Mouse (Mus musculus) neural tube, embryonic 12.5 days (tissue): ENCODE data around the gene Zfp423. TPM values are rescaled to one million over a fixed set of nuclear protein-coding genes. Genes with fewer than 3 reads are reported as not detected.

Source experiments
- ATAC-seq: fragments of 200-750 bp; cut with Nextera tagmentation; 2 replicates; pipeline ENCODE4 v1.8.0; 2017; ENCODE audit warnings: low read depth, mild to moderate bottlenecking, moderate TSS enrichment, moderate library complexity; ENCODE audit not compliant: low FRiP score
- H3K27ac ChIP-seq: fragments of 300-500 bp; sonication (generic); 2 replicates; pipeline ENCODE4 v1.5.1; 2016
- H3K27me3 ChIP-seq: fragments of 300-500 bp; sonication (generic); replicated peaks from 2 replicates; pipeline ENCODE4 v1.6.1; 2016; ENCODE audit warnings: mild to moderate bottlenecking
- H3K36me3 ChIP-seq: fragments of 300-500 bp; sonication (generic); 2 replicates; pipeline ENCODE4 v1.6.1; 2016; ENCODE audit warnings: mild to moderate bottlenecking
- H3K4me1 ChIP-seq: fragments of 300-500 bp; sonication (generic); 2 replicates; pipeline ENCODE4 v1.6.1; 2016
- H3K4me2 ChIP-seq: fragments of 300-500 bp; sonication (generic); replicated peaks from 2 replicates; pipeline ENCODE4 v1.6.1; 2016; ENCODE audit warnings: mild to moderate bottlenecking
- H3K4me3 ChIP-seq: fragments of 300-500 bp; sonication (generic); 2 replicates; pipeline ENCODE4 v1.5.1; 2016
- H3K9ac ChIP-seq: fragments of 300-500 bp; sonication (generic); 2 replicates; pipeline ENCODE4 v1.6.1; 2016; ENCODE audit warnings: mild to moderate bottlenecking
- H3K9me3 ChIP-seq: fragments of 300-500 bp; sonication (generic); 2 replicates; pipeline ENCODE4 v1.6.1; 2016; ENCODE audit warnings: mild to moderate bottlenecking
- WGBS: fragments of 180-500 bp; shearing (Covaris S2); methylation state at CpG from one replicate; pipeline ENCODE4 v1.1.7; 2016; 5-methylcytosine and 5-hydroxymethylcytosine counted together
- polyA plus RNA-seq: library from polyadenylated mRNA; unstranded; fragments of >200 nt; fragmentation: Nextera tagmentation; extraction: Ambion mirVana; gene quantifications from 2 replicates; pipeline ENCODE4 v1.2.1, GENCODE M21; 2016

The Zfp423 gene
- polyA plus RNA-seq, 1 experiment from 2014 or later = 48.5 TPM

DNA sequence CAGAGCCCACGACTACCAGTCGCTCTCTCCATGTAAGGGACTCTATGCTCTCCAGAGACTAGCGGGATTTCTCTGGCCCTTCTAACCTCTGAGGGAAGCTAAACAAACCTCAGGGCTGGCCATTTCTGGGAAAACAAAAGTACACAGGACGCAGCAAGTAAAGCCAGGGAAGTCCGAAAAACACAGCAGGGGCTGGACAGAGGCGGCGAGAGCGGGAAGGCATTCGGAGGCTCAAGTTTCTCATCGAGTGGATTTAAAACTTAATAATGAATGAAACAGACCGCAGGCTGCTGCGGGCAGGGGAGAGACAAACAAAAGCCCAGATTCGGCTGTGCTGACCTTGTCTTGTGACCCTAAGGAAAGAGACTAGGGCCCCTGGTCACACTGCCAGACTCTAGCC, 175.2 kb downstream of the Zfp423 start:
- no peak for ATAC-seq
- peaks cover 37% of the 10 kb centered on the region for H3K36me3 ChIP-seq
- H3K9ac ChIP-seq = no peak overlapping the region
- WGBS = 5% methylated on average over 13 of the region's 13 CpGs
- H3K4me2 ChIP-seq = peak overlapping the region; percentile 39
- H3K4me3 ChIP-seq = no peak overlapping the region
- no peaks in the 10 kb centered on the region for H3K27me3 ChIP-seq
- H3K4me1 ChIP-seq = peaks cover 22% of the 10 kb centered on the region
- H3K27ac ChIP-seq = no peak overlapping the region
- no peaks in the 10 kb centered on the region for H3K9me3 ChIP-seq

DNA sequence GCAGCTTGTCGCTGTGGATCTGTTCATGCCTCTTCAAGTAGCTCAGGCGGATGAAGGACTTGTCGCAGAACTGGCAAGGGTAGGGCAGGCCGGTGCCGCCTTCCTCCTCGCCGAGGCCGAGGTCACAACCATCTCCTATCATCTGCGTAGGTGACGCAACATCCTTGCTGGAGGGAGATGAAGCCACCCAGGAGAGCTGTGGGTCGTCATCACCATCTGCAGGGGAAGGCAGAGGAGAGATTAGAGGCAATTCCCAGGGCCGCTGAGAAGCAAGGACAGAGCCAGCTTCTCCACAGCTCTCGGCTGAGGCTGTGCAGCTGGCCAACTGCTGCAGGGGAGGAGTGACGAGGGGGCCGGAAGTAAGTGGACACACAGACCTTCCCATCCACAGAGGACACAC, 176.2 kb downstream of the Zfp423 start:
- WGBS = 79% methylated on average over 15 of the region's 15 CpGs
- Histone ChIP-seq H3K36me3 (peaks cover 37% of the 10 kb centered on the region), H3K9me3 (no peaks in the 10 kb centered on the region)

DNA sequence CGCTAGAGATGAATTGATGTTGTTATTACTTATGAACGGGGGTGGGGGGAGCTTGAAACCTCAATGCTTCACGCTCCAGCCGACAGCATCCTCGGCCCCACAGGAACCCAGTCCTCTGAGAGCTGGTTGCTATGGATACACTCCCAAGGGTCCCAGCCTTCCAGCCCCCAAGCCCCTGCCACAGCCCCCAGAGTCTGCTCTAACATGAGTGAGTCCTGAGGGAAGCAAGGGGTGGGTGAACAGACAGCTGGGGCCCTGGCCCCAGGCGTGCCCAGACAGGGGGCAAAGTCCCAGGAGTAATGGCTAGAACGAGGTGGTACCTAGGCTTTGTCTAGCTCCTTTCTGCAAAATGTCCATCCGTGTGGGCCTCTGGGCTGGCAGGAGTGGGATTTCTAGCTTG, 181.8 kb downstream of the Zfp423 start:
- H3K4me1 ChIP-seq = peaks cover 20% of the 10 kb centered on the region
- WGBS = 30% methylated on average over 8 of the region's 8 CpGs
- peak overlapping the region; percentile 51; the same call in 1 of the 2 replicates for H3K27ac ChIP-seq
- no peaks in the 10 kb centered on the region for H3K9me3 ChIP-seq
- no peak overlapping the region for H3K4me3 ChIP-seq
- H3K4me2 ChIP-seq = 0 out of 2 replicates have a peak overlapping the region, but pooled peaks have one; percentile 7
- no peaks in the 10 kb centered on the region for H3K27me3 ChIP-seq
- H3K36me3 ChIP-seq = peaks cover 35% of the 10 kb centered on the region
- ATAC-seq = 0 out of 2 replicates have a peak, but pooled peaks have one; percentile 50
- H3K9ac ChIP-seq = no peak overlapping the region

More for the DNA sequence above, 176.2 kb downstream of the Zfp423 start:
- Histone ChIP-seq H3K4me1 (peaks cover 28% of the 10 kb centered on the region), H3K27ac (no peak overlapping the region), H3K27me3 (no peaks in the 10 kb centered on the region), H3K9ac (no peak overlapping the region), H3K4me2 (no peak overlapping the region), H3K4me3 (no peak overlapping the region)
- no peak for ATAC-seq

DNA sequence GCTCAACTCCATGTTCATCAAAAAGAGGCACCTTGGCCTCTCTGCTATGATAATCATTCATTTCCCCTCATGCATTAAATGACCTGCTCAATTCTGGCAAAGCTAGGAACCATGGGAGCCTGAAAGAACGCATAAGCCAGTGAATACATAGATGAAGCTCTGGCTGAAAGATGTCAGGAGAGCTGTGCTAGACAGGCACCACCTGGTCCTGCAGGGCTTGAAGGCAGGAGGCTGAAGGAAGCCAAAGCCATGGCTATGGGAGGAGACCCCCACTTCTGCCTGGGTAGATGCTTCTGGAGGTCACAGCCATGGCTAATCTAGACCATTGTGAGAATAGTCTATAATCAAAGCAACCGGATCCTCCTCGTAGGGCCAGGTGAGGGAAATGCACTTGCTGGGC, 183.5 kb downstream of the Zfp423 start:
- H3K4me3 ChIP-seq = no peak overlapping the region
- no peak overlapping the region for H3K27ac ChIP-seq
- 87% methylated on average over 3 of the region's 3 CpGs for WGBS
- no peaks in the 10 kb centered on the region for H3K27me3 ChIP-seq
- H3K9me3 ChIP-seq = no peaks in the 10 kb centered on the region
- peaks cover 20% of the 10 kb centered on the region for H3K4me1 ChIP-seq
- no peak for ATAC-seq
- H3K4me2 ChIP-seq = no peak overlapping the region
- H3K9ac ChIP-seq = no peak overlapping the region
- H3K36me3 ChIP-seq = peaks cover 21% of the 10 kb centered on the region

- WGBS = 89% methylated on average over 2 of the region's 2 CpGs
- peaks cover 20% of the 10 kb centered on the region for H3K4me1 ChIP-seq
- no peak overlapping the region for H3K4me3 ChIP-seq
- no peaks in the 10 kb centered on the region for H3K27me3 ChIP-seq
- H3K9me3 ChIP-seq = no peaks in the 10 kb centered on the region
- H3K9ac ChIP-seq = no peak overlapping the region
- H3K27ac ChIP-seq = no peak overlapping the region
- H3K36me3 ChIP-seq = peaks cover 15% of the 10 kb centered on the region
- ATAC-seq = no peak
- no peak overlapping the region for H3K4me2 ChIP-seq
Measured at GRCm38 (mm10) chr8:87774966-87775365, 184.4 kb downstream of the Zfp423 start.

GRCm38 (mm10) chr8:87772894-87773502, 186.4 kb downstream of the Zfp423 start:
- no peak overlapping the region for H3K9ac ChIP-seq
- no peak overlapping the region for H3K27ac ChIP-seq
- no peak for ATAC-seq
- no peaks in the 10 kb centered on the region for H3K9me3 ChIP-seq
- WGBS = 74% methylated on average over 14 of the region's 14 CpGs
- no peaks in the 10 kb centered on the region for H3K27me3 ChIP-seq
- peaks cover 13% of the 10 kb centered on the region for H3K4me1 ChIP-seq
- peaks cover 14% of the 10 kb centered on the region for H3K36me3 ChIP-seq
- no peak overlapping the region for H3K4me2 ChIP-seq
- no peak overlapping the region for H3K4me3 ChIP-seq

DNA sequence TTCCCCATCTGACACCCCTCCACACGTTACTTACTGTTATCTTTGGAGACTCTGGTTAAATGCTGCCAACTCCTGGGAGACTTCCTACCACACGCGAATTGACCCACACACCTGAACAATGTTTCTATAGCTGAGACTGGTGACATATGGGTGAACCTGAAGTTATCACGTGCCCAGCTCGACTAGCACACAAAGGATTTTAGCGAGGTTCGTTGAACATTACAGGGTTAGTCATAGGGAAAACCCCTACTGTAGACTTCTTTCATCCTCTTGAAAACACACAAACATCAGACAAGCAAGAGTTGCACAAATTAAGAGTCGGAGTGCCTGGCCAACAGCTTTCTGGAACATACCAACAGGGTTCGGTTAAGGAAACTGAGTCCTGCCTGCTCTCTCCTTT, 191.5 kb downstream of the Zfp423 start:
- no peak for ATAC-seq

DNA sequence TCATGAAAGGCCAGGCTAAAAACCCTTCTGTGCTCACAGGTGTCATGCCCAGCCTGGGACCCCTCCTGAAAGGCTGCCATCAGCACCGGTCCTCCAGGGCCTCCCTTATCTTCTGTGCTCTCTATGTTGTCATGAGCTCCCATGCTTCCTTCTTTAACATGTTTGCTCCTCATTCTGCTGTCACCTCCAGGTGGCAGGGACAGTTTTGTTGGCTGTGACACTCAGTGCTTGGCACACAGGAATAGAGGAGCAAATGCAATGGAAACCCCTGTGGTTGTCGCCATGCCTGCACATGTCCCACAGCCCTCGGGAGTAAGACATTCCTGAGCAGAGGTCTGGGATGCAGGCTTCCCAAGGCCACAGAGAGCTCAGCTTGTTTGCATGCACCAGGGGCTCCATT, 194.1 kb downstream of the Zfp423 start:
- 84% methylated on average over 3 of the region's 3 CpGs for WGBS
- Histone ChIP-seq H3K36me3 (peaks cover 3% of the 10 kb centered on the region; the same call in 1 of the 2 replicates), H3K4me3 (no peak overlapping the region), H3K4me1 (no peaks in the 10 kb centered on the region), H3K4me2 (no peak overlapping the region), H3K27me3 (no peaks in the 10 kb centered on the region), H3K27ac (no peak overlapping the region), H3K9ac (no peak overlapping the region), H3K9me3 (no peaks in the 10 kb centered on the region)
- ATAC-seq = no peak

More for the DNA sequence above, 191.5 kb downstream of the Zfp423 start:
- H3K27ac ChIP-seq = no peak overlapping the region
- no peaks in the 10 kb centered on the region for H3K9me3 ChIP-seq
- H3K9ac ChIP-seq = no peak overlapping the region
- H3K36me3 ChIP-seq = peaks cover 8% of the 10 kb centered on the region; the same call in 1 of the 2 replicates
- no peak overlapping the region for H3K4me3 ChIP-seq
- no peak overlapping the region for H3K4me2 ChIP-seq
- no peaks in the 10 kb centered on the region for H3K4me1 ChIP-seq
- H3K27me3 ChIP-seq = no peaks in the 10 kb centered on the region
- 80% methylated on average over 9 of the region's 9 CpGs for WGBS

GRCm38 (mm10) chr8:87758750-87759149, 200.6 kb downstream of the Zfp423 start:
- no peaks in the 10 kb centered on the region for H3K9me3 ChIP-seq
- ATAC-seq = no peak
- no peak overlapping the region for H3K4me2 ChIP-seq
- peak overlapping the region; percentile 17; the same call in 1 of the 2 replicates for H3K9ac ChIP-seq
- H3K27ac ChIP-seq = no peak overlapping the region
- no peak overlapping the region for H3K4me3 ChIP-seq
- no peaks in the 10 kb centered on the region for H3K27me3 ChIP-seq
- peaks cover 18% of the 10 kb centered on the region for H3K4me1 ChIP-seq
- 31% methylated on average over 8 of the region's 8 CpGs for WGBS
- no peaks in the 10 kb centered on the region for H3K36me3 ChIP-seq

DNA sequence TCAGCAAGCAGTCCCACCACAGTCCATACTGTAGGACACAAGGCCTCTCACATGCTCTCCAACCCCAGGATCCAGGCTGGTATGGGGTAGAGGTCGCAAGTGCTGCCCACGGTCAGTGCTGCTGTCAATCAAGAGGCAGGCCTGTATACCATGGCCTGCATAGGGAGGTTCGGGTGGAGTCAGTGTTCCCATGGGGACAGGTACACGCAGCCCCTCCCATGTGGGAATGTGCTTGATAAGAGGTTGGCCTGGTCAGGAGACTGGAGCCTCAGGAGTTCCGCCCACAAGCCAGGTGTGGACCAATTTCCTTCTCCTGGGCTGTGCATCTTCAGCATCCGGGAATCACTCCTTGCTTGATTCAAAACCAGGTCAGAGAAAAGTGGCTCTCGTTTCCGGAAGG, 204.5 kb downstream of the Zfp423 start:
- ATAC-seq = no peak
- WGBS = 89% methylated on average over 8 of the region's 8 CpGs
- H3K4me1 ChIP-seq = peaks cover 40% of the 10 kb centered on the region

GRCm38 (mm10) chr8:87753636-87754035, 205.8 kb downstream of the Zfp423 start:
- no peak overlapping the region for H3K4me2 ChIP-seq
- peaks cover 43% of the 10 kb centered on the region for H3K4me1 ChIP-seq
- no peaks in the 10 kb centered on the region for H3K27me3 ChIP-seq
- H3K4me3 ChIP-seq = no peak overlapping the region
- no peak overlapping the region for H3K9ac ChIP-seq
- H3K9me3 ChIP-seq = no peaks in the 10 kb centered on the region
- ATAC-seq = no peak
- H3K27ac ChIP-seq = 0 out of 2 replicates have a peak overlapping the region, but pooled peaks have one; percentile 10
- WGBS = 77% methylated on average over 2 of the region's 2 CpGs
- H3K36me3 ChIP-seq = no peaks in the 10 kb centered on the region

More for the DNA sequence above, 204.5 kb downstream of the Zfp423 start:
- Histone ChIP-seq H3K4me2 (no peak overlapping the region), H3K9ac (no peak overlapping the region), H3K36me3 (no peaks in the 10 kb centered on the region), H3K4me3 (no peak overlapping the region), H3K27ac (no peak overlapping the region), H3K9me3 (no peaks in the 10 kb centered on the region), H3K27me3 (no peaks in the 10 kb centered on the region)

DNA sequence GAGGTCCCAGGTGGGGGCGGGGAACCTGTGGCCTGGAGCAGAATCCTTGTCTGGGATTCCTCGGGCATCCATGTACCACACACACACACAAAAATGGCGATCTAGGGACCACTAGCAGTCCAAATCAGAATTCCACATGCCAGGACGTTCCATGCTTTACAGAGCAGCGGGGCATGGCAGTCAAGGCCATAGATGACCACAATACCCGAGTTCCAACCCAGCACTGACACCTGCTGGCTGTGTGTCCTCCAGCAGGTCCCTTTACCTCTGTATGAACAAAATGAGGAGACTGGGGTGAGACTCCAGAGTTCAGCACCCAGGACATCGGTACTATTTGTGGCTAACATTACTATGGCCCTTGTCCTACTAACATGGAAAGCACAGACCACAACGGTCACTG, 206.2 kb downstream of the Zfp423 start:
- 57% methylated on average over 8 of the region's 8 CpGs for WGBS
- H3K27ac ChIP-seq = no peak overlapping the region
- no peaks in the 10 kb centered on the region for H3K9me3 ChIP-seq
- H3K27me3 ChIP-seq = no peaks in the 10 kb centered on the region
- H3K4me3 ChIP-seq = no peak overlapping the region
- no peak for ATAC-seq
- no peak overlapping the region for H3K9ac ChIP-seq
- no peaks in the 10 kb centered on the region for H3K36me3 ChIP-seq
- H3K4me1 ChIP-seq = peaks cover 41% of the 10 kb centered on the region
- peak overlapping the region; percentile 4; the same call in 1 of the 2 replicates for H3K4me2 ChIP-seq

DNA sequence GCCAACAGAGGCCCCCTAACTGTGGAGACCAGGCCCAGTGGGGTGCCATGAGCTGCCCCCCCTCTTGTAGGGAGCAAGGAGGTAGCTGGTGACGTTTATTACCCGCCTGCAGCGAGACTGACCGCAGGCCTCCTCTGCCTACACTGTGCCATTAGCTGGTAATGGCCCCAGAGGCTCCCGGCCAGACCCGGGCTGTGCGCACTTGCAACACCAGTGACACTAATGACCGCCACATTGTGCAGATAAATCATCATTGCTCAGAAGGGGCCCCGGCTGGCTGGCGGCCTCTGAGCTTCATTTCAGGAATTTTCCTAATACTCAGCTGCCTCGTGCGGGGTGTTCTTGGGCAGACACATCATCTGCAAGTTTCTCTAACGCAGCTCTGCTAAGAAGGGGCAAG, 206.7 kb downstream of the Zfp423 start:
- H3K4me1 ChIP-seq = peaks cover 39% of the 10 kb centered on the region
- 23% methylated on average over 13 of the region's 13 CpGs for WGBS
- H3K9me3 ChIP-seq = no peaks in the 10 kb centered on the region
- H3K27ac ChIP-seq = no peak overlapping the region
- peak; percentile 51; the same call in 1 of the 2 replicates for ATAC-seq
- H3K4me2 ChIP-seq = peak overlapping the region; percentile 4; the same call in 1 of the 2 replicates
- H3K27me3 ChIP-seq = no peaks in the 10 kb centered on the region
- no peak overlapping the region for H3K9ac ChIP-seq
- H3K36me3 ChIP-seq = no peaks in the 10 kb centered on the region
- no peak overlapping the region for H3K4me3 ChIP-seq
